Mouse (Mus musculus) yolk sac, embryonic 10.5 days (tissue): ENCODE data around the gene Wdr38.

ENCODE experiments used
- DNase-seq: peaks from one replicate; pipeline ENCODE4 v3.0.0-alpha.2; 2017; ENCODE audit warnings: low spot score

Wdr38 gene

DNA sequence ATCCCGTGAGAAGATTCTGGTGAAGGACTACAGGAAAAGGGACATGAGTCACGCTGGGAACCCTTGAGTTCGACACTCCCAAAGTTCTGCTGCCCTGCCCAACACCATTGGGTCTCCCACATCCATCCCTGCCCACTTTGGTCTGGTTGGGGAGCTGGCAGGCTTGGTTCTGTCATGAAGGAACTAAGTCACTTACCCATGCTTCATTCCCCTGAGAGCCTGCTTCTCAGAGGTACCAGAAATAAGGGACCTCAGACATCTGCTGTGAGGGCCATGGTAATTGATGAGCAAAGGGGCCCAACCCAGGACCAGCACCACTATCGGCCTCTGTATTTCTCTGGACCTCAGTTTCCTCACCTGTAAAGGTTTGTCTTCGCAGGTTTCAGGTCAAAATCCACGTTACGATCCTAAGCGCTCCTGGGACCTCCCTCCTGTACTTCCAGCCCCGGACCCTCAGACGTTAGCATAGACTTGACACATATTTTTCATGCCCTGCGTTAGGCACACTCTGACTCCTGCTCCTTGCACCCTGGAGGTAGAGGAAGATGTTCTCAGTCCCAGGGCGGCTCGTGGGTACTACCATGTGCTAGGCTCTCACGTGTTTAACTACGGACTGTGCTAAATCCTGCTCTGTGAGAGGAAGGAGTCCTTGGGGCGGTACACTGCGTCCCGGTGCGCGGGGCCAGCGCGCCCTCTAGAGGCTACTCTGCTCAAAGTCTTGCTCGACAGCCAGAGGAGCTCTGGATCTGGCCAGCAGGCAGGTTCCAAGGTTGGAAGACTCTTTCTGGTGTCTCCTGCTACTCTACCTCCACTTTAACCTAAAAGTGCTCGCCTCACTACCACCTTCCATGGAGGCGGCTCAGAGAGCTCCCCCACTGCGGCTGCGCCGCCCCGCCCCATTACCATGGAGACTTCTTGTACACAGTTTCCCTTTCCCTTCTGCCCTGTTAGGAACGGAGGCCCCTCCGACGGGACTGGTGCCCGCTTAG is at the start of gene Wdr38:
Gene Wdr38, plus strand, starts transcription at position 91 of the 989 bp plus-strand sequence.
- DNase-seq: peak; percentile 88

DNA sequence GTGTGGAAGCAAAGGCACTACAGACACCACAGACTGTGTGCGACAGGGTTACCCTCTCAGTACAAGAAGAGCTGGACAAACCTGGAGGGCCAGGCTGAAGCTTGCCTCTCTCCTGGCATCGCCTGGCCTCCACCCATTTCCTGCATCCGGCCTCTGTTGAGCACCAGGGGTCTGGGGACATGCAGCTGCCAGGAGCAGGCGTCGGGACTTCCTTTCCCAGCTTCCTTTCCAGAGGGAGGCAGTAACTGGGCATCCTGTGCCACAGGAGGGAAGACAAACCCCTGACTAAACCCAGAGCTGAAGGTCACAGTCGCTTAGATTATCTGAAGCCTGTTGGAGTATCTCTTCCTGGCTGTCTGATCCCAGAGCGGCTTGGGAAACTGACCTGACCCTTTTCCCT is 49.7 kb upstream of the Wdr38 start:
- DNase-seq: no peak

DNA sequence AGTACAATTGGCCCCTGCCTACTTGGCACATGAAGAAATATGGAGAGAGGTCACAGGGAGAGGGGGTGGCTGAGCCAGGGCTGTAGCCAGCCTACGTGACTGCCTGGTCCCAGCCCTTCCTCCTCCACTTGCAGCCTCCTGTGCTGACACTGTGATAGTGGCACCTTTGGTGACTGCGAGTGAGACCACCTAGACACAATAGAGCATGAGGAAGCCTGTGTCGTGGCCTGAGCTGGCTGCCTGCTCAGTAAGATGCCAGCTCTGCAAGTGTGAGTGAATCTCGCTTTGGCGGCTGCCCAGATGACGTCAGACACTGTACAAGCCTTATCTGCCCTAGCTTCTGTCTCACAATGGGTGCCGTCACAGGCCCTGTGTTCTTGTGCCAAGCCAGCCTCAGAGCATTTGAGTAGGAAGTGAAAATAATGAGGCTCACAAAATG is 47.0 kb upstream of the Wdr38 start:
- DNase-seq: no peak

DNA sequence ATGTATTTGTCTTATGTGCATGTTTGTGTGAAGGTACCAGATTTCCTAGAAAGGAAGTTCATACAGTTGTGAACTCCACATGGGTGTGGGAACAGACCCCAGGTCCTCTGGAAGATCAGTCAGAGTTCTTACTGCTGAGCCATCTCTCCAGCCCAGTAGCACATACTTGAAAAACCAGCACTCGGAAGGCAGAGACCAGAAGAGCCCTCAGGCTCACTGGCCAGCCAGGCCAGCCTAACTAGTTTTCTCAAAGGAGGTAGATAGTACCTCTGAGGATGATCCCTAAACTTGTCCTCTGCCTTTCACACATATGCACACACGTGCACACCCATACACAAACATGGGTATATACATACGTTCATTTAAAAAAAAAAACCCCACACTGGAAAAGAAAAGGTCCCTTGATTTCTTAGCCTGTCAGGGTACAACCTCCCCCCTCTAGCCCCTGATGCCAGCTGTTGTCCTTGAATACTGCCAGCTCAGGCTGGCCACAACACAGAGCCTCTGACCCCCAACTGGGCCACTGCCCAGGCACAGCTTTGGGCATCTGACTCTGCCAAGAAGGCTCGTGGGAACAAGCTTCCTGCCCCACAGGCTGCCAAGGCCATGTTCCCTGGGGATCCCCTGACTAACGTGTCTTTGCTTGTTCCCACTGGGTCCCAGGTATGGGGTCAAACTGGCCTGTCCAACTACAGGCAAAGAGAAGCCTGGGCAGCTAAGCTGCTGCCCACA is 44.0 kb upstream of the Wdr38 start:
- no peak for DNase-seq

GRCm38 (mm10) chr2:38956062-38956461 is 41.2 kb upstream of the Wdr38 start:
- no peak for DNase-seq

GRCm38 (mm10) chr2:38957671-38958223 is 39.5 kb upstream of the Wdr38 start:
- DNase-seq: no peak

GRCm38 (mm10) chr2:38964198-38964597 is 33.1 kb upstream of the Wdr38 start:
- DNase-seq: no peak

GRCm38 (mm10) chr2:38969650-38970049 is 27.6 kb upstream of the Wdr38 start:
- no peak for DNase-seq

- DNase-seq: no peak
Measured at GRCm38 (mm10) chr2:38970057-38970456, 27.2 kb upstream of the Wdr38 start.

GRCm38 (mm10) chr2:38973223-38973622 is 24.1 kb upstream of the Wdr38 start:
- DNase-seq: no peak

GRCm38 (mm10) chr2:38973701-38974100 is 23.6 kb upstream of the Wdr38 start:
- no peak for DNase-seq

GRCm38 (mm10) chr2:38974171-38974570 is 23.1 kb upstream of the Wdr38 start:
- DNase-seq: no peak

DNA sequence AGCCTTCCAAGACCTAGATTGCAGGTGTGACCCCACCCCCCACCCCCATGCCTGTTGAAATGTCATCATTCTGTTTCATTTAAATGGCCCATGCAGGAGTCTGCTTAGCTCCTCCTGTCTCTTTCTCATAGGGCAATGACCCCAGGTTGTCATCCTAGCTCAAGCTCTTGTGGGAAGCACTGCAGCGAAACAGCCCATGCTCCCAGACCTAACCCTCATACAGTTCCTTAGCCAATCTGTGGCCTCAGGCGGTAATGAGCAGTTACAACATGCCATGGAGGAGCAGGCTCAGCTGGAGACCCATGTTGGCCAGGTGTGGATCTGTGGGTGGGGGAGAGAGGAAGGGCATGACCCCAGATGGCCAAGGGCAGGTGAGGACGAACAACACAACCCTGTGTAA is 22.1 kb upstream of the Wdr38 start:
- no peak for DNase-seq

DNA sequence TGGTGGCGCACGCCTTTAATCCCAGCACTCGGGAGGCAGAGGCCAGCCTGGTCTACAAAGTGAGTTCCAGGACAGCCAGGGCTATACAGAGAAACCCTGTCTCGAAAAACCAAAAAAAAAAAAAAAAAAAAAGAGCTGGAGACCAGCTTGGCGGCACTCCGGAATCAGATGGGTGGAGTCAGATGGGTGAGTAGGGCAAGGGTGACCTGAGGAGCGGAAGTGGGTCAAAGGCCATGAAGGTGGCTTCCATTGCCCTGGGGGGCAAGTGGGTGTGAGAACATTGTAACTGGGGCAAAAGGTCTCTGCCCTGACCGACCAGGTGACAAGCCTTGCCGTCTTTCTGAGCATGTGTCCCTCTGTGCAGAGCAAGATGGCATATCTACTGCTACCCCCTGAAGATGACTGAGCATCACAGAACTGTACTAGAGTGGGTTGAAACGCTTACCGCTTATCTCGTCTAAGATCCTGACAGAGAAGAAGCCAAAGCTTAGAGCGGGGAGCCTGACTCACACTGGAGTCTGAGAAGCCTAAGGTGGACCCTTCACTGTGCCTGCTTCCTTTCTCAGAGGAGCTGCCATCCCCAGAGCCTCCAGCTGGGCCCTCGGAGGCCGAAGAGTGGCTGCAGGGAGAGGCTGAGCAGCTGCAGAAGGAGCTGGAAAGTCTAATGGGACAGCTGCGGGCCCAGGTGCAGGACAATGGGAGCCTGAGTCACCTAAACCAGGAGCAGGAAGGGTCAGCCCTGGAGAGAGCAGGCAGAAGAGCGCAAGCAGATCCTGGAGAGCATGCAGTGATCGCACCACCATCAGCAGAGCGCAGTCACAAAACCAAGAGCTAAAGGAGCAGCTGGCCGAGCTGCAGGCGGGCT is 21.1 kb upstream of the Wdr38 start:
- no peak for DNase-seq

DNA sequence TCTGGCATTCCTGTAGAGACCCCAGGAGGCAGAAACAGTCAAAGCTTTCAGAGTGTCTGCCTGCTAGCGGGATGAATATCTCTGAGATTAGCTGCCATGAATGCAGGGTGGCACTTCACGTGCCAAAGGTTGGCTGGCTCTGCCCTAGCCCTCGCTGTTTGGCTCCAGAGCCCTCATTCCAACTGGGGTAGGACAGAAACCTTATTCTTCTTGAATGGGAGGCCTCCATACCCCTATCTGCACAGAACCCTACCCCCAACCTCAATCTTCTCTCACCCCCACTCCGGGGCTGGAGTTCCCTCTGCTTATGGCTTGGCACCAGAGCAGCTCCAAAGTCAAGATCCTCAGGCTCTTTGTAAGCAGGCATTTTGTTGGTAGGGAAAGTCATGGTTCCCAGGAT is 19.4 kb upstream of the Wdr38 start:
- DNase-seq: no peak

DNA sequence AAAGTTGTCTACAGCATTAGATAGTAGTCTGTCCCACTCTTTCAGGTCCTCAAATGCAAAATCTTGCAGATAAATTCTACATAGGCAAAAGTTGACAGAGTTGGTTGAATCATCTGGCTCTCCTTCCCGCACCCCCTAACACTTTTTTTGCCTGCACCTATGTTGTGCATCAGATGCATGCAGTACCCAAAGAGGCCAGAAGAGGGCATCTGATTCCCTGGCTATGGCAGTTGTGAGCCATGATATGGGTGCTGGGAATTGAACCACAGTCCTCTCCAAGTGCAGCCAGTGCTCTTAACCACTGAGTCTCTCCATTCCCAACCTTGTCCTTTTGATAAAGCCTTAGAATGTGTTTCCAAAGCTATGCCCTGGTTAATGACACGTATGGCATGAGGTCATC is 13.8 kb upstream of the Wdr38 start:
- no peak for DNase-seq

- DNase-seq: no peak
Measured at GRCm38 (mm10) chr2:38986580-38986979, 10.7 kb upstream of the Wdr38 start.

GRCm38 (mm10) chr2:38987371-38987770 is 9.9 kb upstream of the Wdr38 start:
- DNase-seq: no peak

DNA sequence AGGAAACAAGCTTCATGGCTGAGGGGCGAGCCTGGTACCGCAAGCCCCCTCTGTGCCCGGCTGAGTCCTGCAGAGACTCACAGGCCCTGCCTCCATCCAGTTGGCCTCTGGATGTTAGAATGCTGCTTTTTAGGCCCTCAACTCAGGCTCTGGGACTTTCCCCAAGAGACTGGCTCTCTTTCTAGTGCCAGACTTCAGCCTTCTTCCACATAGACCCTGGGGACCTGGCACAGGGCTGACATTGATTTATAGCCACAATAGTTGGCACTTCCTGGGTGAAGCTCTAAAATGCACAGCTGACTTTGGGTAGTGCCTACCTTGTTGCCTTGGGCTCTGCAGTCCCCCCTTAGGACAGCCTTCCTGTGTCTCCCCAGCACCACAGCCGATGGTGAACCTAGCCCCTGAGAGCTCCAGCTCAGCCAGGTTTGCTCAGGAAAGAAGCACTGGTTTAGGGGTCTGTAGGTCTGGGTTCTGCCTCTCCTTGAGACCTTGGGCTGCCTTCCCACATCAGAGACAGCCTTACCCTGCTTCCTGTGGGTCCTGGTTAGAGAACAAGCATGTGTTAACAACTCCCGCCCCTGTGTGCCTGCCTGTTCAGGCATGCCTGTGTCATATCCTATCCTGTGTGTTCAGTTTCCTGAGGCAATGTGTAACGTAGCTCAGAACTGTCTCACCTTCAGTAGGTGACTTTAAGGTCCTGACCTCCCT is 9.3 kb upstream of the Wdr38 start:
- no peak for DNase-seq

GRCm38 (mm10) chr2:38988929-38989328 is 8.3 kb upstream of the Wdr38 start:
- no peak for DNase-seq

- no peak for DNase-seq
Measured at GRCm38 (mm10) chr2:38992004-38992403, 5.3 kb upstream of the Wdr38 start.
